ENCODE assay signal across 16 mouse cellular contexts in the genomic region with DNA sequence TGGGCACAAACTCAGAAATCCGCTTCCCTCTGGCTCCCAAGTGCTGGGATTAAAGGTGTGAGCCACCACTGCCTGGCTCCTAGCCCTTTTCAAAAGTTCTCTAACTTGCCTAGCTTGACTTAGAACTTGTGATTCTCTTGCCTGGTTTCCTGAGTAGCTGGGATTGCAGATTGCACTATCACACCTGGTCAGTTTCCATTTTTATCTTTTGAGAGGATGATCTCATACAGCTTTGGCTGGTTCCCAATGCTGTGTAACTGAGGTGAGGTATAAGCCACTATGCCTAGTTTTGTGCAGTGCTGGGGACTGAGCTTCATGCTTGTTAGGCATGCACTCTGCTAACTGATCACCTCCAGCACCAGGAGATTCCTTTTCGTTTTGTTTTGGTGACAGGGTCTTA.
"Had no signal": no experiment of that assay in that cellular context is flagged by ENCODE, and none has a peak within 500 bp of the region (broad histone marks: within the 10 kb centered on the region; RNA-seq: fewer than 3 reads in every experiment).

No protein-coding gene starts in this region.

- H3K27ac ChIP-seq: limb, embryonic 13.5 days; liver, embryonic 15.5 days; midbrain, embryonic 15.5 days; neural tube, embryonic 13.5 days; stomach, embryonic 15.5 days had no signal

- H3K4me2 ChIP-seq: limb, embryonic 13.5 days; liver, embryonic 11.5 days; liver, embryonic 15.5 days; lung, embryonic 14.5 days; midbrain, embryonic 11.5 days; midbrain, embryonic 15.5 days; neural tube, embryonic 13.5 days; stomach, embryonic 15.5 days had no signal

- H3K27me3 ChIP-seq: limb, embryonic 13.5 days; liver, embryonic 15.5 days; midbrain, embryonic 15.5 days; neural tube, embryonic 13.5 days; stomach, embryonic 15.5 days had no signal

- H3K9ac ChIP-seq: limb, embryonic 13.5 days; liver, embryonic 15.5 days; lung, embryonic 14.5 days; midbrain, embryonic 15.5 days; neural tube, embryonic 13.5 days; stomach, embryonic 15.5 days had no signal

- H3K4me1 ChIP-seq: liver, embryonic 15.5 days had no signal

- ATAC-seq: midbrain, embryonic 15.5 days had no signal

- H3K4me3 ChIP-seq: limb, embryonic 13.5 days; liver, embryonic 15.5 days; midbrain, embryonic 15.5 days; neural tube, embryonic 13.5 days; stomach, embryonic 15.5 days had no signal

- H3K9me3 ChIP-seq: limb, embryonic 13.5 days; liver, embryonic 15.5 days; midbrain, embryonic 15.5 days; neural tube, embryonic 13.5 days; stomach, embryonic 15.5 days had no signal

- H3K36me3 ChIP-seq: limb, embryonic 13.5 days; liver, embryonic 15.5 days; midbrain, embryonic 15.5 days; neural tube, embryonic 13.5 days; stomach, embryonic 15.5 days had no signal

- DNase-seq: kidney, postnatal 14 days; left cerebral cortex, postnatal 4 days; lung, embryonic 14.5 days; lung, postnatal 10 days; lung, postnatal 4 days; retina, postnatal 1 day; right cerebral cortex, postnatal 4 days; spleen, adult 18-20 months; thymus, postnatal 36 days had no signal
